Mouse (Mus musculus) testis, adult 2 months (tissue): ENCODE results near the gene Mapk1ip1. TPM values are rescaled to one million over a fixed set of nuclear protein-coding genes. Genes with fewer than 3 reads are reported as not detected.

Experiments
- H3K27ac ChIP-seq: fragments of 200-500 bp; 2 replicates; pipeline ENCODE4 v1.5.1; 2012; ENCODE audit warnings: low read depth, low read length; ENCODE audit not compliant: control insufficient read depth, insufficient read depth
- H3K27me3 ChIP-seq: fragments of 200-500 bp; 2 replicates; pipeline ENCODE4 v1.6.1; 2012; ENCODE audit warnings: mild to moderate bottlenecking, low read length, moderate library complexity; ENCODE audit not compliant: control insufficient read depth, insufficient read depth
- H3K36me3 ChIP-seq: fragments of 200-500 bp; 2 replicates; pipeline ENCODE4 v1.6.1; 2012; ENCODE audit warnings: mild to moderate bottlenecking, low read length; ENCODE audit not compliant: control insufficient read depth, insufficient read depth
- H3K4me1 ChIP-seq: fragments of 200-500 bp; 2 replicates; pipeline ENCODE4 v1.6.1; 2012; ENCODE audit warnings: low read length; ENCODE audit not compliant: control insufficient read depth, insufficient read depth
- H3K4me3 ChIP-seq: fragments of 200-500 bp; 2 replicates; pipeline ENCODE4 v1.5.1; 2012; ENCODE audit warnings: low read depth, mild to moderate bottlenecking, low read length, moderate library complexity, mixed read lengths; ENCODE audit not compliant: control insufficient read depth
- CTCF ChIP-seq: fragments of 200-500 bp; IDR thresholded peaks from 2 replicates; pipeline ENCODE4 v1.5.1; 2012; ENCODE audit warnings: low read depth, mild to moderate bottlenecking, inconsistent platforms, low read length, moderate library complexity; ENCODE audit not compliant: control insufficient read depth, insufficient read depth, insufficient replicate concordance
- POLR2A ChIP-seq: fragments of 200-500 bp; IDR thresholded peaks from 2 replicates; pipeline ENCODE4 v1.6.1; 2012; ENCODE audit warnings: low read depth, mild to moderate bottlenecking, inconsistent platforms, low read length, moderate library complexity; ENCODE audit not compliant: control insufficient read depth
- polyA plus RNA-seq: library from polyadenylated mRNA; depleted of rRNA; stranded (reverse); fragments of >200 nt; gene quantifications from 2 replicates; pipeline ENCODE4 v1.2.3, GENCODE M21; 2012

Mapk1ip1 gene
- polyA plus RNA-seq, 1 experiment, result 24.5 TPM

GRCm38 (mm10) chr7:138864776-138865175, 18.7 kb upstream of the Mapk1ip1 start:
- H3K27ac ChIP-seq, result no peak overlapping the region
- H3K4me1 ChIP-seq, result no peaks in the 10 kb centered on the region
- H3K4me3 ChIP-seq, result no peak overlapping the region
- no peaks in the 10 kb centered on the region for H3K27me3 ChIP-seq
- TF ChIP-seq CTCF (no peak), POLR2A (no peak)
- H3K36me3 ChIP-seq, result no peaks in the 10 kb centered on the region

- Histone ChIP-seq H3K4me1 (no peaks in the 10 kb centered on the region), H3K27ac (no peak overlapping the region), H3K36me3 (no peaks in the 10 kb centered on the region), H3K4me3 (no peak overlapping the region), H3K27me3 (no peaks in the 10 kb centered on the region)
- no peak for TF ChIP-seq CTCF
- no peak for TF ChIP-seq POLR2A
Observed at GRCm38 (mm10) chr7:138863950-138864572, 18.0 kb upstream of the Mapk1ip1 start.

GRCm38 (mm10) chr7:138856670-138857069, 10.6 kb upstream of the Mapk1ip1 start:
- Histone ChIP-seq H3K36me3 (peaks cover 3% of the 10 kb centered on the region; the same call in 1 of the 2 replicates), H3K27ac (no peak overlapping the region)
- TF ChIP-seq POLR2A, result no peak

GRCm38 (mm10) chr7:138854201-138854600, 8.1 kb upstream of the Mapk1ip1 start:
- H3K36me3 ChIP-seq, result peaks cover 3% of the 10 kb centered on the region; the same call in 1 of the 2 replicates
- no peaks in the 10 kb centered on the region for H3K4me1 ChIP-seq
- H3K27ac ChIP-seq, result no peak overlapping the region
- TF ChIP-seq CTCF (no peak), POLR2A (no peak)
- no peak overlapping the region for H3K4me3 ChIP-seq
- H3K27me3 ChIP-seq, result no peaks in the 10 kb centered on the region

More at GRCm38 (mm10) chr7:138856670-138857069, 10.6 kb upstream of the Mapk1ip1 start:
- H3K4me3 ChIP-seq, result no peak overlapping the region
- no peaks in the 10 kb centered on the region for H3K27me3 ChIP-seq
- no peaks in the 10 kb centered on the region for H3K4me1 ChIP-seq

- no peak for TF ChIP-seq CTCF
- no peak for TF ChIP-seq POLR2A
- H3K27me3 ChIP-seq, result no peaks in the 10 kb centered on the region
- H3K36me3 ChIP-seq, result peaks cover 3% of the 10 kb centered on the region; the same call in 1 of the 2 replicates
- no peak overlapping the region for H3K4me3 ChIP-seq
- no peaks in the 10 kb centered on the region for H3K4me1 ChIP-seq
- H3K27ac ChIP-seq, result no peak overlapping the region
Observed at GRCm38 (mm10) chr7:138853417-138854031, 7.5 kb upstream of the Mapk1ip1 start.

- no peak overlapping the region for H3K4me3 ChIP-seq
- H3K27ac ChIP-seq, result no peak overlapping the region
- H3K4me1 ChIP-seq, result peaks cover 6% of the 10 kb centered on the region
- TF ChIP-seq CTCF (no peak), POLR2A (no peak)
- peaks cover 3% of the 10 kb centered on the region; the same call in 1 of the 2 replicates for H3K36me3 ChIP-seq
- no peaks in the 10 kb centered on the region for H3K27me3 ChIP-seq
Observed at GRCm38 (mm10) chr7:138850083-138850482, 4.0 kb upstream of the Mapk1ip1 start.

DNA sequence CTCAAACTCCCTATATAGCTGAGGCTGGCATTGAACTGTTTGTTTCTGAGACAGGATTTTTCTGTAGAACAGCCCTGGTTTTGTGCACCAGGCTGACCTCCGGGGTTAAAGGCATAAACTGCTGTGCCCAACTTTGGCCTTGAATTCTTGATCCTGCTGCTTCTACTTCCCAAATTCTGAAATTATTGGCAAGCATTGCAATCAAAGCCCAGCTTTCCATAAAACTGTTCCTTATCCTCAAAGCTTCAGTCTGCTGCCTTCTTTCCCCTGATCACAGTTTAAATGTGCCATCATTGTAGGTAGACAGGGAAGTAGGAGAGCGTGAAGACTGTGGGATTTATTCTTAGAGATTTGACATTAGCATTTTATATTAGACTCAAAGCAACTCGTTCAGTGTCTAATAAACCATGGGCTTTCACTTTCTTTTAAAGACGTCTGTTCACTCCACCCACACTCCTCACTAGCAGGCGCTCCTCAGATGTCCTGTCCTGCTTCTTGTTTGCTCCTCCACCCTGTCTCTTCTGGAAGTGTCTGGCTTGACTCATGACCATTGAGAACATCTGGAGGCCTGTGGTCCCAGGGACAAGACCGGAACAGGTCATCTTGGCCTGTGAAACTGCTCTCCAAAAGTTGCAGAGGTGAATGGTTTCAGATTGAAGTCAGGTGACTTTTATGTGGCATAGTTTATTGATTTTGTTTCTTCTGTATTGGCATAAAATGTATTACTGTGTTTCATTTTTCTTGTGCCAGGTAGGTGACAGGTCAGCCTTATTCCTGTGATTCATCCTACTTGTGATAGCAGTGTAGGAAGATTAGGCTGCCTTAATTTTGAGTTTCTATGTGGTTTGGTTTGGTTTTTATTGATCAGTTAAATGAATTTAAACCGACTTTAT, 2.2 kb upstream of the Mapk1ip1 start:
- no peak for TF ChIP-seq CTCF
- no peak for TF ChIP-seq POLR2A
- Histone ChIP-seq H3K4me3 (peak overlapping the region; percentile 93; the same call in 1 of the 2 replicates), H3K27ac (no peak overlapping the region), H3K36me3 (peaks cover 3% of the 10 kb centered on the region; the same call in 1 of the 2 replicates), H3K27me3 (no peaks in the 10 kb centered on the region), H3K4me1 (peaks cover 9% of the 10 kb centered on the region)
